Mouse (Mus musculus): ENCODE data around the gene Hspb2.

DNA sequence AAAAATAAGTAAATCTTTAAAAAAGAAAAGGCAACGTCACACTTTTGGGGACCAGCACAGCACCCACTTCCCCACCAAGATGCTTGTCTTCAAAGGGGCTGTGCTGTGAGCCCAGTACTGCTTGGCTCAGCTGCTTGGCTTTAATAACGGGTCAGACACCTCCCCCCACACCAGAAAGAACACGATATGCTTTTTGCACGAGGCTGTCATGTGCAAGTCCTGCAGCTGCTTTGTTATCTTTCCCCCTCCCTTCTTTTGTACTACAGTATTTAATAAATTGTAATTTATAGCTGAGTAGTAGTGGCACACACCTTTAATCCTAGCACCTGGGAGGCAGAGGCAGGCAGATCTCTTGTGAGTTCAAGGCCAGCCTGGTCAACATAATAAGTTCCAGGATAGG, 33.3 kb downstream of the Hspb2 start:
- TF ChIP-seq MXI1 (IDR thresholded peaks at IDR 0.05; ENCODE audit: low read depth, low read length) (no peak), HCFC1 (IDR thresholded peaks at IDR 0.05; ENCODE audit: low read depth, low read length) (no peak), CTCF (IDR thresholded peaks at IDR 0.05 in 2 of 3, conservative IDR thresholded peaks at IDR 0.05 in 1 of 3; ENCODE audit: control insufficient read depth in 1 of 3, insufficient read depth in 1 of 3, low read depth in 2 of 3, low read length in 3 of 3, poor library complexity in 1 of 3, severe bottlenecking in 1 of 3) (no peak), ZNF384 (IDR thresholded peaks at IDR 0.05; ENCODE audit: low read depth, low read length) (no peak)

Data from MEL (cell line).